Mouse (Mus musculus) forebrain, postnatal 0 days (tissue): ENCODE measurements around the gene Dnajc13. TPM values are rescaled to one million over a fixed set of nuclear protein-coding genes. Genes with fewer than 3 reads are reported as not detected.

Source experiments
- ATAC-seq: fragments of 200-750 bp; cut with Nextera tagmentation; 2 replicates; pipeline ENCODE4 v1.8.0; 2017; ENCODE audit warnings: mild to moderate bottlenecking, moderate library complexity
- DNase-seq: peaks from one replicate; pipeline ENCODE4 v3.0.0-alpha.2; 2015
- H3K27ac ChIP-seq: fragments of 300-500 bp; sonication (generic); 2 replicates; pipeline ENCODE4 v1.5.1; 2014; ENCODE audit warnings: low read depth, mild to moderate bottlenecking, antibody characterized with exemption, low read length, moderate library complexity, mixed read lengths
- H3K27me3 ChIP-seq: fragments of 300-500 bp; sonication (generic); 2 replicates; pipeline ENCODE4 v1.6.1; 2014; ENCODE audit warnings: mild to moderate bottlenecking, low read length, mixed read lengths; ENCODE audit not compliant: insufficient read depth
- H3K36me3 ChIP-seq: fragments of 300-500 bp; sonication (generic); 2 replicates; pipeline ENCODE4 v1.6.1; 2014; ENCODE audit warnings: mild to moderate bottlenecking, moderate library complexity; ENCODE audit not compliant: insufficient read depth
- H3K4me1 ChIP-seq: fragments of 300-500 bp; sonication (generic); 2 replicates; pipeline ENCODE4 v1.6.1; 2014; ENCODE audit warnings: antibody characterized with exemption; ENCODE audit not compliant: insufficient read depth
- H3K4me2 ChIP-seq: fragments of 300-500 bp; sonication (generic); 2 replicates; pipeline ENCODE4 v1.6.1; 2014; ENCODE audit warnings: low read depth, mild to moderate bottlenecking, moderate library complexity
- H3K4me3 ChIP-seq: fragments of 300-500 bp; sonication (generic); 2 replicates; pipeline ENCODE4 v1.5.1; 2014; ENCODE audit warnings: low read depth, low read length, mixed read lengths
- H3K9ac ChIP-seq: fragments of 300-500 bp; sonication (generic); 2 replicates; pipeline ENCODE4 v1.6.1; 2014; ENCODE audit warnings: mild to moderate bottlenecking
- H3K9me3 ChIP-seq: fragments of 300-500 bp; sonication (generic); 2 replicates; pipeline ENCODE4 v1.6.1; 2016; ENCODE audit warnings: low read length
- CTCF ChIP-seq: sonication (generic); IDR thresholded peaks from 2 replicates; pipeline ENCODE4 v1.5.1; 2016; ENCODE audit warnings: antibody characterized with exemption, control low read depth, low read depth
- WGBS: fragments of 180-500 bp; shearing (Covaris S2); extraction: QIAGEN DNeasy Blood & Tissue Kit; methylation state at CpG from one replicate; pipeline ENCODE4 v1.1.7; 2014; 5-methylcytosine and 5-hydroxymethylcytosine counted together
- polyA plus RNA-seq: library from polyadenylated mRNA; unstranded; fragments of >200 nt; fragmentation: Nextera tagmentation; extraction: Ambion mirVana; gene quantifications from 2 replicates; pipeline ENCODE4 v1.2.1, GENCODE M21; 2015
- total RNA-seq: library from RNA; depleted of rRNA; stranded (reverse); fragments of >200 nt; gene quantifications from 2 replicates; pipeline ENCODE4 v1.2.3, GENCODE M21; 2014

The Dnajc13 gene
- total and polyA plus RNA-seq, 2 experiments from 2014 or later: 11.6 to 52.2 TPM

- peak; percentile 59 for DNase-seq
- peaks cover 64% of the 10 kb centered on the region for H3K36me3 ChIP-seq
- 0 out of 2 replicates have a peak, but pooled peaks have one; percentile 48 for ATAC-seq
- WGBS: 90% methylated on average over 3 of the region's 3 CpGs
- no peaks in the 10 kb centered on the region for H3K9me3 ChIP-seq
- no peaks in the 10 kb centered on the region for H3K27me3 ChIP-seq
- no peaks in the 10 kb centered on the region for H3K4me1 ChIP-seq
- TF ChIP-seq CTCF: peak; percentile 79
- no peak overlapping the region for H3K27ac ChIP-seq
- H3K4me2 ChIP-seq: no peak overlapping the region
- no peak overlapping the region for H3K4me3 ChIP-seq
- no peak overlapping the region for H3K9ac ChIP-seq
These were observed 58.9 kb downstream of the Dnajc13 start for GRCm38 (mm10) chr9:104203851-104204250.

DNA sequence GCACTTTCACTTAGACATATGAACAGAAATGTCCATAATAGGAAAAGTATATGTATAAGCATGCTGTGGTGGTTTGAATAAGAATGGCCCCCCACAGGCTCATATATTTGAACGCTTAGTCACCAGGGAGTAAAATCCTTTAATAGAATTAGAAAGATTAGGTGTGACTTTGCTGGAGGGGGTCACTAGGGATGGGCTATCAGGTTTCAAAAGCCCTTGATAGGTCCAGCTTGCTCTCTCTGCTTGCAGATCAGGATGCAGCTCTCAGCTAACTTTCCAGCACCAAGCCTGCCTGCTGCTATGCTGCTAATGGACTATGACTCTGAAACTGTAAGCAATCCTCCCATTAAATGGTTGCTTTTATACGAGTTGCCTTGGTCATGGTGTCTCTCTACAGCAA lies 68.2 kb downstream of the Dnajc13 start:
- 57% methylated on average over 2 of the region's 2 CpGs for WGBS
- TF ChIP-seq CTCF: no peak
- ATAC-seq: no peak
- no peak for DNase-seq
- no peaks in the 10 kb centered on the region for H3K4me1 ChIP-seq
- H3K4me3 ChIP-seq: no peak overlapping the region
- H3K4me2 ChIP-seq: no peak overlapping the region
- no peak overlapping the region for H3K9ac ChIP-seq
- peaks cover 67% of the 10 kb centered on the region for H3K36me3 ChIP-seq
- no peaks in the 10 kb centered on the region for H3K27me3 ChIP-seq
- H3K27ac ChIP-seq: no peak overlapping the region
- H3K9me3 ChIP-seq: no peaks in the 10 kb centered on the region

- no peak for TF ChIP-seq CTCF
- ATAC-seq (no peak), DNase-seq (no peak)
- no peaks in the 10 kb centered on the region for H3K9me3 ChIP-seq
- WGBS: 96% methylated on average over 2 of the region's 2 CpGs
- no peaks in the 10 kb centered on the region for H3K4me1 ChIP-seq
- H3K27me3 ChIP-seq: no peaks in the 10 kb centered on the region
- no peak overlapping the region for H3K4me2 ChIP-seq
- no peak overlapping the region for H3K27ac ChIP-seq
- H3K4me3 ChIP-seq: no peak overlapping the region
- H3K9ac ChIP-seq: no peak overlapping the region
- H3K36me3 ChIP-seq: peaks cover 69% of the 10 kb centered on the region
These were observed 68.8 kb downstream of the Dnajc13 start for GRCm38 (mm10) chr9:104193900-104194299.

- Histone ChIP-seq H3K27ac (no peak overlapping the region), H3K9ac (no peak overlapping the region), H3K36me3 (peaks cover 71% of the 10 kb centered on the region), H3K4me1 (no peaks in the 10 kb centered on the region), H3K4me3 (no peak overlapping the region), H3K4me2 (no peak overlapping the region), H3K9me3 (no peaks in the 10 kb centered on the region), H3K27me3 (no peaks in the 10 kb centered on the region)
- TF ChIP-seq CTCF: no peak
- 82% methylated on average over 1 of the region's 1 CpGs for WGBS
- DNase-seq (no peak), ATAC-seq (no peak)
These were observed 69.4 kb downstream of the Dnajc13 start for GRCm38 (mm10) chr9:104193327-104193726.

DNA sequence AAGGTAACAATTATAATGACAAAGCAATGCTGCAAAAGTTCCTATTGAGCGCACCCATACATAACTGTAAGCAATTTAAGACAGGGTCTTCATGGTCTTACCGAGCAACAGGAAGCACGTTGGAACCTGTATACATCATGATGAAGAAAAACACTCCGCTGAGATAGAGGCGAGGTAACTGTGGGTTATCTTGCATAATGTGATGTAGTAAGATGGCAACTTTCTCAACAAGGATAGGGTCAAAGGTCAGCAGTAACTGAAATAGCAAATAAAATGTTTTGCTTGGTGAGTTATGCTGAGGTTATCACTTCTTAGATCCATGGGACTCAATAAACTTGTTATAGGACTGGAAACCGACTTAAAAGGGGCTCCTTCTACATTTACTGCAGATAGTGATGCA lies 70.2 kb downstream of the Dnajc13 start:
- ATAC-seq: no peak
- no peak for DNase-seq
- TF ChIP-seq CTCF: no peak
- 93% methylated on average over 6 of the region's 6 CpGs for WGBS
- H3K4me2 ChIP-seq: no peak overlapping the region
- no peak overlapping the region for H3K4me3 ChIP-seq
- H3K4me1 ChIP-seq: no peaks in the 10 kb centered on the region
- peaks cover 70% of the 10 kb centered on the region for H3K36me3 ChIP-seq
- no peak overlapping the region for H3K9ac ChIP-seq
- H3K27me3 ChIP-seq: no peaks in the 10 kb centered on the region
- no peaks in the 10 kb centered on the region for H3K9me3 ChIP-seq
- H3K27ac ChIP-seq: no peak overlapping the region

DNA sequence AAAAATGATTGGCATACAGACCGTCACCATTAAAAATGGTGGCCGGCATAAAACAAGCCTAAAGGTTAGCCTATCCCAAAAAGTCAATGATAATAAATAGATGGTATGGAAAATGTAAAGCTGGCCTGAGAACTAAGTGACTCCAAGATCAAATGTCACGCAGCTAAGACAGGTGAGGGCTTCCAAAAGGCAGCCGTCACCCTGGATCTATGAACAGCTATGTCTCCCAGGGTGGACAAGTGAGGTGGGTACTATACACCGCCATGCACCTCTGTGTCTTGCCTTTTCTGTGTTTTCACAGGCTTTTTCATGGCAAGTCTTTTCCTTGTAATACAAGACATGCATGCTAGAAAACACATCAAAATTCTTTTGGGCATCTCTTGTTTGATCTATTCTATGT lies 73.1 kb downstream of the Dnajc13 start:
- WGBS: 98% methylated on average over 5 of the region's 5 CpGs
- Histone ChIP-seq H3K4me3 (no peak overlapping the region), H3K9ac (no peak overlapping the region), H3K27ac (no peak overlapping the region), H3K9me3 (no peaks in the 10 kb centered on the region), H3K4me2 (no peak overlapping the region), H3K36me3 (peaks cover 62% of the 10 kb centered on the region), H3K27me3 (no peaks in the 10 kb centered on the region), H3K4me1 (no peaks in the 10 kb centered on the region)
- no peak for ATAC-seq
- TF ChIP-seq CTCF: no peak
- DNase-seq: no peak

DNA sequence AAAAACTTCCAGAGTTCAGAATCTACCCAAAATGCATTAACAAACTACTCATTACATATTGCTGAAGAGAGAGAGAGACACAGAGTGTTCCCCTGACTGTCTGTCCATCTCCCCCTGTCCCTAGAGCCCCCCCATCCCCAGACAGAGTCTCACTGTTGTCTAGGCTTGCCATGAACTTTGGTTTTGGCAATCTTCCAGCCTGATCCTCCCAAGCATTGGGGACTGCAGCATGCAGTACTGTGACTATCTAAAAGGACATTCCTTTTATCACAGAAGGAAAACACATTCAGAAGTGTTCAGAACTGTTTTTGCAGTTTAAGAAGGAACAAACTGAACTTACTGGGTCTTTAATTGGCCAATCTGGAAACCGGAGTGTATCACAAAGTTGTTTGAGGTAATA lies 74.0 kb downstream of the Dnajc13 start:
- ATAC-seq: no peak
- TF ChIP-seq CTCF: no peak
- no peak overlapping the region for H3K9ac ChIP-seq
- H3K4me1 ChIP-seq: no peaks in the 10 kb centered on the region
- no peaks in the 10 kb centered on the region for H3K9me3 ChIP-seq
- no peak overlapping the region for H3K4me2 ChIP-seq
- H3K36me3 ChIP-seq: peaks cover 63% of the 10 kb centered on the region
- 89% methylated on average over 1 of the region's 1 CpGs for WGBS
- DNase-seq: peak; percentile 8
- no peak overlapping the region for H3K4me3 ChIP-seq
- H3K27me3 ChIP-seq: no peaks in the 10 kb centered on the region
- H3K27ac ChIP-seq: no peak overlapping the region

DNA sequence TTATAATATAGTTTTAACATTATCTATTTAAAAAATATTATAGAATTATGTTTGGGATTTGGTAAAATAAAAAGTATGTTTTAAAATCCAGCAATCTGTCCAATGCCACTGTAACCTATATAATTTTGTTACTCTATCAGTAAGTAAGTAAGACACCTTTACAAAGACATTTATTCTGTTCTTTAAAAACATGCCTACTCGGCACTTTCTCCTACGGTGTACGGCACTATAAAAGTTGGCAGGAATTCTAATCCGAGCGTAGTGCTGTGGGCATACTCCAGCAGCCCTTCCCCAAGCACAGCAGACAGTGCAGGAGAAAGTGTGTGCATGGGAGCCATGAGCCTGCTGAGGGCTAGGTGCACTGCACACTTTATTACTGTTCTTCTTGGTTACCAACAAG lies 75.7 kb downstream of the Dnajc13 start:
- H3K9ac ChIP-seq: no peak overlapping the region
- H3K27me3 ChIP-seq: no peaks in the 10 kb centered on the region
- peaks cover 57% of the 10 kb centered on the region for H3K36me3 ChIP-seq
- no peak for TF ChIP-seq CTCF
- whole genome bisulfite sequencing: 81% methylated on average over 5 of the region's 5 CpGs
- ATAC-seq: no peak
- H3K9me3 ChIP-seq: no peaks in the 10 kb centered on the region
- no peak overlapping the region for H3K27ac ChIP-seq
- H3K4me1 ChIP-seq: no peaks in the 10 kb centered on the region
- DNase-seq: no peak
- no peak overlapping the region for H3K4me3 ChIP-seq
- H3K4me2 ChIP-seq: no peak overlapping the region
